Mouse (Mus musculus) E14TG2a.4 (cell line): ENCODE data around the gene Abcf1.

Source experiments
- CTCF ChIP-seq: conservative IDR thresholded peaks from 2 replicates; pipeline ENCODE4 v1.5.1; 2014; ENCODE audit warnings: low read length
- NANOG ChIP-seq: IDR thresholded peaks from 2 replicates; pipeline ENCODE4 v1.6.1; 2014; ENCODE audit warnings: borderline replicate concordance, low read length, mixed read lengths
- POU5F1 ChIP-seq: IDR thresholded peaks from 2 replicates; pipeline ENCODE4 v1.6.1; 2014; ENCODE audit warnings: low read length, borderline replicate concordance

- TF ChIP-seq CTCF (no peak), POU5F1 (no peak), NANOG (no peak)
Observed at GRCm38 (mm10) chr17:35980363-35980754, 10.8 kb upstream of the Abcf1 start.
